Mouse (Mus musculus): ENCODE data around the gene Zfp958. TPM values are rescaled to one million over a fixed set of nuclear protein-coding genes. Genes with fewer than 3 reads are reported as not detected.

The Zfp958 gene
- total and polyA plus RNA-seq, 3 experiments: 5.6 to 206 (median 10.7) TPM

- Histone ChIP-seq H3K27me3 (ENCODE audit: control insufficient read depth in 1 of 2, insufficient read depth in 2 of 2, low read length in 2 of 2) (no peaks in the 10 kb centered on the region), H3K36me3 (ENCODE audit: control insufficient read depth in 1 of 2, insufficient read depth in 2 of 2, low read length in 2 of 2) (no peaks in the 10 kb centered on the region), H3K4me1 (ENCODE audit: control insufficient read depth in 1 of 2, insufficient read depth in 2 of 2, low read length in 2 of 2) (no peaks in the 10 kb centered on the region), H3K4me3 (ENCODE audit: control insufficient read depth in 1 of 2, insufficient read depth in 1 of 2, low read depth in 2 of 2, low read length in 2 of 2) (no peak overlapping the region), H3K79me2 (ENCODE audit: control insufficient read depth, insufficient read depth, low read length, poor library complexity) (no peaks in the 10 kb centered on the region), H3K9ac (ENCODE audit: control insufficient read depth, low read depth, low read length, poor library complexity, severe bottlenecking) (no peak overlapping the region), H3K27ac (ENCODE audit: control insufficient read depth, low read depth, low read length) (no peak overlapping the region), H3K9me3 (replicated peaks; ENCODE audit: insufficient read depth, low read length) (no peaks in the 10 kb centered on the region)
- peak; percentile 81 for DNase-seq (ENCODE audit: low read depth, low spot score)
- TF ChIP-seq USF1 (IDR thresholded peaks at IDR 0.05; ENCODE audit: low read depth, low read length) (no peak), MXI1 (IDR thresholded peaks at IDR 0.05; ENCODE audit: low read depth, low read length) (no peak), MEF2A (IDR thresholded peaks at IDR 0.05; ENCODE audit: extremely low read depth, insufficient replicate concordance, low read depth, low read length, poor library complexity, severe bottlenecking) (no peak), POLR2A (IDR thresholded peaks at IDR 0.05; ENCODE audit: control insufficient read depth in 1 of 2, insufficient read depth in 1 of 2, low read depth in 1 of 2, low read length in 2 of 2, poor library complexity in 1 of 2) (no peak), ELF1 (IDR thresholded peaks at IDR 0.05; ENCODE audit: low read depth, low read length) (no peak), NRF1 (IDR thresholded peaks at IDR 0.05; ENCODE audit: insufficient read depth, low read depth, low read length, poor library complexity, severe bottlenecking) (no peak), USF2 (IDR thresholded peaks at IDR 0.05; ENCODE audit: borderline replicate concordance in 1 of 2, insufficient read depth in 1 of 2, low read depth in 1 of 2, low read length in 2 of 2) (no peak)
These were observed 43.6 kb downstream of the Zfp958 start for GRCm38 (mm10) chr8:4656536-4656935.

DNA sequence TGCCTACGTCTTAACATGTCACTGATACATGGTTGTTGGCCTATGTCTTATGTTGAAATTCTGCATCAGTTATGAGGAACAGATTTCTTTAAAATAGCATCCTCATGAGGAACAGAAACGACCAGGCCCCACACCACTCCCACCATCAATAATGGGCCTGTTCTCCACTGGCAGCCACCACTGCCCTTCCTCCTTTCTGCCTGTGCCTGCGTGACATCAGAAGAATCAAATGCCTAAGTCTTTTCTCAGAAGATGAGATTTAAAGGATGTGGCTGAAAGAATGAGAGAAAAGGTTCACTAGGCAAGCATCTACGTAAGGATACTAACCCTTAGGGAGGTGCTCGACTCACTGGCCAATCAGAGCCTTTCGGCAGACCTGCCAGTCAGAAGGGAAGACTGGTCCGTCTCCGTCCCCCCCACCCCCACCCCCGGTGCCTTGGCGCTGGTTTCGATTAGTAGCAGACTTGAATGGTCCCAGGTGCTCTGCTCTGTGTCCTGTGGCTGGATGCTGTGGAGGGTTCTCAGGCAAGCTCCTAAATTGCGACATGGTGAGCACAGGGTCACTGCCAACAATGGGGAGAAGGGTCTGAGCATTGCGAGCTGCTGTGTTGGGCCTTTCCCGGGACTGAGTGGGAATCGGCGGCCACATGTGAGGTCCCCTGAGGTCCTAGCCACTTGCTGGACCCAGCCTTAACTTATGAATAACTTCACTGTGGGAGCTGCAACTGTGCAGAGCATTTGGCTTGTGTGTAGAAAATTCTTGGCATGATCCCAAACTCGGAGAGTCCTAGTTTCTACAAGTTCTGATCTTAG lies 62.4 kb downstream of the Zfp958 start:
- no peak overlapping the region for H3K4me3 ChIP-seq (ENCODE audit: control insufficient read depth in 1 of 2, insufficient read depth in 1 of 2, low read depth in 2 of 2, low read length in 2 of 2)
- no peak overlapping the region for H3K27ac ChIP-seq (ENCODE audit: control insufficient read depth, low read depth, low read length)
- no peak for TF ChIP-seq RCOR1 (IDR thresholded peaks at IDR 0.05; ENCODE audit: low read depth, low read length)
- TF ChIP-seq CHD1 (IDR thresholded peaks at IDR 0.05; ENCODE audit: low read depth, low read length): no peak
- TF ChIP-seq CTCF (IDR thresholded peaks at IDR 0.05 in 2 of 3, conservative IDR thresholded peaks at IDR 0.05 in 1 of 3; ENCODE audit: control insufficient read depth in 1 of 3, insufficient read depth in 1 of 3, low read depth in 2 of 3, low read length in 3 of 3, poor library complexity in 1 of 3, severe bottlenecking in 1 of 3): no peak
- TF ChIP-seq TAL1 (IDR thresholded peaks at IDR 0.05; ENCODE audit: low read length): no peak
- no peak for TF ChIP-seq SMC3 (IDR thresholded peaks at IDR 0.05; ENCODE audit: low read depth, low read length)
- TF ChIP-seq SIN3A (IDR thresholded peaks at IDR 0.05; ENCODE audit: low read length): no peak
- no peak for TF ChIP-seq USF1 (IDR thresholded peaks at IDR 0.05; ENCODE audit: low read depth, low read length)
- no peak for TF ChIP-seq MYB (IDR thresholded peaks at IDR 0.05; ENCODE audit: low read depth, low read length)
- no peak for TF ChIP-seq MYC (IDR thresholded peaks at IDR 0.05; ENCODE audit: low read depth, low read length)
- TF ChIP-seq MEF2A (IDR thresholded peaks at IDR 0.05; ENCODE audit: extremely low read depth, insufficient replicate concordance, low read depth, low read length, poor library complexity, severe bottlenecking): no peak
- TF ChIP-seq MXI1 (IDR thresholded peaks at IDR 0.05; ENCODE audit: low read depth, low read length): no peak
- TF ChIP-seq BHLHE40 (IDR thresholded peaks at IDR 0.05; ENCODE audit: borderline replicate concordance, low read depth, low read length): no peak
- TF ChIP-seq NRF1 (IDR thresholded peaks at IDR 0.05; ENCODE audit: insufficient read depth, low read depth, low read length, poor library complexity, severe bottlenecking): no peak
- no peaks in the 10 kb centered on the region; the same call in 1 of the 2 replicates for H3K79me2 ChIP-seq (ENCODE audit: control insufficient read depth, insufficient read depth, low read length, poor library complexity)
- H3K9ac ChIP-seq (ENCODE audit: control insufficient read depth, low read depth, low read length, poor library complexity, severe bottlenecking): no peak overlapping the region
- no peaks in the 10 kb centered on the region for H3K27me3 ChIP-seq (ENCODE audit: control insufficient read depth in 1 of 2, insufficient read depth in 2 of 2, low read length in 2 of 2)
- DNase-seq (ENCODE audit: low read depth, low spot score): no peak
- H3K4me1 ChIP-seq (ENCODE audit: control insufficient read depth in 1 of 2, insufficient read depth in 2 of 2, low read length in 2 of 2): peaks cover 0 to 6% of the 10 kb centered on the region in 2 experiments; a peak in 1 of 4 replicates
- no peaks in the 10 kb centered on the region for H3K9me3 ChIP-seq (replicated peaks; ENCODE audit: insufficient read depth, low read length)
- H3K36me3 ChIP-seq (ENCODE audit: control insufficient read depth in 1 of 2, insufficient read depth in 2 of 2, low read length in 2 of 2): peaks cover 0 to 7% of the 10 kb centered on the region in 2 experiments; a peak in 2 of 4 replicates

Data from MEL (cell line).